Mouse (Mus musculus) forelimb bud, embryonic 11.5 days (tissue): ENCODE results near the gene Gm20388.
A peak's percentile ranks its signal among the peaks of the same experiment; 100 is the strongest.
"Not testable (repeated sequence)": the region's sequence is repeated elsewhere in the genome, so short reads cannot be mapped to it uniquely, and the experiment has no call there.

Experiments
- DNase-seq: peaks from one replicate; pipeline ENCODE4 v3.0.0-alpha.2; 2012; ENCODE audit warnings: low read depth, low spot score

Gene Gm20388

GRCm38 (mm10) chr8:120334261-120334660, 423.6 kb downstream of the Gm20388 start:
- DNase-seq, result not testable (repeated sequence)

DNA sequence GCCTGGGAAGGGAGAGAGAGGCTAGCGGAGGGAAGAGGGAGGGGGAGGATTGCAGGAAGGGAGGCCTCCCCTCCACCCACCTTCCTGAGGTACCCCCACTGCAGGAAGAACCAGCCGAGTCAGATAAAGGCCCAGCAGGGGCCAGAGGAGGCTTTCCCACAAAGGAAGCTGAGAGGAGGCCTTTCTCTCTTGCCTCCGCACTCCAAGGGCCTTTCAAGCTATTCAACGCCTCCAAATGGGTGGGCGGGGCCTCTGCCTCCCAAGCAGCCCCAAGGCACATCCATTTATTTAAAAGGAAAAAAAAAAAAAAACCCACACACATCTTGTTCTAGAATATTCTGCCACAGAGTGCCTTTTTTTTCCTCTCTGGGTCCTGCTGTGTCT, 424.2 kb downstream of the Gm20388 start:
- peak; percentile 48 for DNase-seq

GRCm38 (mm10) chr8:120335262-120336086, 424.8 kb downstream of the Gm20388 start:
- peak; percentile 70 for DNase-seq

GRCm38 (mm10) chr8:120336087-120336380, 425.4 kb downstream of the Gm20388 start:
- no peak for DNase-seq

GRCm38 (mm10) chr8:120336909-120337555, 426.4 kb downstream of the Gm20388 start:
- DNase-seq, result no peak

DNA sequence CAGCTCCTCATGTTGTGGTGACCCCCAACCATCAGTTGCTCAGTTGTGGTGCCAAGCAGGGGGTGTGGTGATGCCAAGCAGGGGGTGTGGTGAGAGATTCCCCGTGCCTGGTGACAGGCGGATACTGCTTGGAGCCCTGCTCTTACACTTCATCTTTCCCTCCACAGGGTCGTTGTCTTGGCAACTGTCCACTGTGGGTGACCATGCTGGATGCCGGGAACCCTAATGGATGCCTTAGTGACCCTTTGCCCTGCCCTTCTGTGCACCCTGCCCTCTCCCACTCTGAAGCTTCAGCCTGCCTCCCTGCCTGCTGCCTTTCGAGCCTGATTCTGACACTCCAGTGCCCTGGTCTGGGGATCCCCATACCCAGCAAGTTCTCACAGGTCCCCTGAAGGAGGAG, 427.0 kb downstream of the Gm20388 start:
- DNase-seq, result no peak

DNA sequence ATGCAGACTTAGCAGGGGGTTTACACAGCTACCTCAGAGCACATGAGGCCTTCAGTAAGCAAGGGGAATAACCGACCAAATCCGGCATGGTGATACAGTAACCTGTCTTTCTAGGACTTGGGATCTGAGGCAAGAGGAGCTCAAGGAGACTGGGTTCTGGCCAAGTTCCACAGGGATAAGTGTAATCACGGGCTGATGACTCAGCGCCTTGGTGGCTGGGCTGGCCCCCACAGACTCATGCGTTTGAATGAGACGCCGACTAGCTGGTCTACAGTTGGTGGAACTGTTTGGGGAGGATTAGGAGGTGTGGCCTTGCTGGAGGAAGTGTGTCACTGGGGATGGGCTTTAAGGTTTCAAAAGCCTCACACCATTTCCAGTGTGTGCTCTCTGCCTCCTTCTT, 428.0 kb downstream of the Gm20388 start:
- DNase-seq, result no peak

DNA sequence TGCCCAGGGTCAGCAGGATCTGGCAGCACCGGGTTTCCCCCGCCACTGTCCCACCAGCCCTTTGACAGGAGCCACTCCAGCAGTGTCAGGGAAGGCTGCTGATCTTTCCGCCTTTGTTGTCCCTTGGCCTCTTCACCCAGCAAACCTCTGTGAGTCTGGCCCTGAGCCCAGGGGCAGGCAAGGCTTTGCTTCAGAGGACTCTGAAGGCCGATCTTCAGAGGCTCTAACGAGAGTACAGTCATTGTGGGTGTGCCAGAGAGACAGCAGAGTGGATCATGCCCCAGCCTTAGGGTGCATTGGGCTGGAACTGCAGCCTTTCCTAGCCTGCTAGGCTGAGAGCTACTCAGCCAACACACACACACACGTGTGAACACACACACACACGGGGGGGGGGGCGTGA, 429.1 kb downstream of the Gm20388 start:
- no peak for DNase-seq

GRCm38 (mm10) chr8:120341124-120341523, 430.5 kb downstream of the Gm20388 start:
- no peak for DNase-seq

GRCm38 (mm10) chr8:120342847-120343548, 432.4 kb downstream of the Gm20388 start:
- no peak for DNase-seq

DNA sequence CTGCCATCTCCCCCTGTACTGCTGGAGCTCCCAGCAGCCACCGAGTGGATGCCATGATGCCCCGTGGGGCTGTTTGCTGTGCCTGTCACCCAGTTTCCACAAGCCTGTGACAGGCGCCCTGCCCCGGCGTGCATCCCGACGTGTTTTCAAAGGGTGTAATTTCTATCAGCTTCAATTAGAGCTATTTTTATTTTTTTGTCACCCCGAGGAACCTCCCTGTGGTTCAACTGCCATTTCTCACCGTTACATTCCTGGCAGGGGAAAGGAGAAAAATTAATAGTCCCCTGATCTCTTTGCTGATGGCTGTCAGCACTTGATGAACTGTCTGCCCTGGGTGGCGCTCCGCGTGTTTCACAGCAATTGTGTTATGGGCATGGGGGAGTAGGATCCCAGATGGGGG, 432.9 kb downstream of the Gm20388 start:
- no peak for DNase-seq

DNA sequence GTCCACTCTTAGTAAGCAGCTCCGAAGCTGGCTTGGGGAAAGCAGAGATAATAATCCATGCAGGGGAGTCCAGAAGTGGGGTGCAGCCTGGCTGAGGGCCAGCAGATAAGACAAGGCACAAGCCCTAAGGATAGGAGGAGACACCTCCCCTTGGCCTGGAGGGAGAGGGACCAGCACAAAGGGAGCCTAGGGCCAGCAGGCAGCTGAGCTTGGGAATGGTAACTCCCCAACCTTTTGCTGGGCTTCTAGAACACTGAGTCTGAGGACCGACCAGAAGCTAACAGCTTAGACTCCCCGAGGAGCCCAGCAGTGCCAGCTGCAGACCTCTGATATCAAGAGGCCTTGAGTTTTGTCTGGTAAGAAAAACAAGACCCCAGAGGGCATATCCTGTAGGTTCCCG, 433.5 kb downstream of the Gm20388 start:
- DNase-seq, result no peak

GRCm38 (mm10) chr8:120344583-120344982, 433.9 kb downstream of the Gm20388 start:
- no peak for DNase-seq

- DNase-seq, result no peak
Observed at GRCm38 (mm10) chr8:120347734-120348341, 437.2 kb downstream of the Gm20388 start.

- DNase-seq, result no peak
Observed at GRCm38 (mm10) chr8:120348922-120349321, 438.3 kb downstream of the Gm20388 start.

GRCm38 (mm10) chr8:120351332-120352071, 440.9 kb downstream of the Gm20388 start:
- DNase-seq, result no peak

DNA sequence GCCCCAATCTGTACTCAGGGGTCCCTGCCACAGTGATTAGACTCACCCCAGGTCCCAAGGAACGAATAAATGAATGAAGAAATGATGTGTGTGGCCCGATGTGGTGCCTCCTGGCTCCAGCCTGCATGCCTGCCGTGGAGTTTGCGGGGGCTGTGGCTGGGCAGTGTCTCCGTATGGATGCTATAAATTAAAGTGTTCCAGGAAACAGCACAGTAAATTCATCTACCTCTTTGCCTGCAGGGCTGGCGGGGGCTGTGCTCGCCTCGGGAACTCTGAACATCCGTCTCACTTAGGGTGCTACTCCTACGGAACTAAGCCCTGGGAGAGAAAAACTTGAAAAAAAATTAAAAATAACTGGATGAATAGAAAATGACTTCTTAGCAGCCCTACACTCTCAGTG, 441.5 kb downstream of the Gm20388 start:
- no peak for DNase-seq

- no peak for DNase-seq
Observed at GRCm38 (mm10) chr8:120356067-120356466, 445.4 kb downstream of the Gm20388 start.

- no peak for DNase-seq
Observed at GRCm38 (mm10) chr8:120357504-120357903, 446.9 kb downstream of the Gm20388 start.

DNA sequence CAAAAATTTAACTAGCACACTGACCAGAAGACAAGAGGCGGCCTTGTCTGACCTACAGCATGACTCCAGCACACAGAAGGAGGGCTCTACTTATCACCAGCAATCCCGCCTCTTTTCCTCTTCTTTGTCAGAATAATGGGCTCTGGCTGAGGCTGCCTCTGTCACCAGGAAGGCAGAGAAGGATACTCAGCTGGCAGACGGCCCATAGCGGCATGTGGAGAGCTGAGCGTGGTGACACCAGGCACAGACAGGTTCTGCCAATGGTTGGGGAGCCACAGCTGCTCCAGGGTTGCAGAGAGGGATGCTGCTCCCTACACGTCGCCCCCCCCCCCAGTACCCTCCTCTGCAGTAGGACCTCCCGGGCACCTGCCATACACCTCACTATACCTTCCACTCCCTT, 450.7 kb downstream of the Gm20388 start:
- no peak for DNase-seq

DNA sequence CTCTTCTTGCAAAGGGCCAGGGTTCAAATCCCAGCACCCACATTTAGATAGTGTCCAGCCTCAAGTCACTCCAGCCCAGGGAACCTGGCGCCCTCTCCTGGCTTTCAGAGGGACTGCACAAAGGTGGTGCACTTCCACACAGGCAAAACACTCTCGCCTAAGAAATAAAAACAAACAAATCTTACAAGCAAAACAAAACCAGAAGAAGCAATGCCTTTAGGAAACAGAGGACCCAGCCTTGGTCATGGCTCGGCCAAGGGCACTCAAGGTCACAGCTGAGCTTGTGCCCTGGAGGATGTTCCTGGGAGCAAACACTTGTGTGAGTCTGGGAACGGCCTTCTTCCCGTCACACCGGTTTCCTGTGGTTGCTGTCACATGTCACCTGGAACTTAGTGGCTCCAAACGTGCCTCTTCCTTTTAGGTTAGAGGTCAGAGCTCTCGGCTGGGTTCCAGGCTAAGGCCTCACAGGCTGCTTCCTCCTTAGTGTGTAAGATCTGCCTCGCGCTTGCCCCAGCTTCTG, 453.0 kb downstream of the Gm20388 start:
- no peak for DNase-seq
